19 mouse cellular contexts compared by ENCODE assay signal in genomic region chr1:60655206-60655605, GRCm38 (mm10).
DNase-seq lines count a peak whose midpoint lies in the region; ATAC-seq and TF ChIP-seq lines count a peak whose summit lies in the region.
"Had no signal": no experiment of that assay in that cellular context is flagged by ENCODE, and none has a peak within 500 bp of the region (broad histone marks: within the 10 kb centered on the region; RNA-seq: fewer than 3 reads in every experiment).

No protein-coding gene starts in this region.

- no peak overlapping the region for H3K9ac ChIP-seq in heart, embryonic 14.5 days (ENCODE audit: low read length)
- H3K9ac ChIP-seq in limb, embryonic 11.5 days (ENCODE audit: low read length), result no peak overlapping the region
- H3K9ac ChIP-seq in heart, postnatal 0 days (replicated peaks; ENCODE audit: low read depth, low read length), result no peak overlapping the region
- H3K9ac ChIP-seq: forebrain, embryonic 13.5 days; hindbrain, embryonic 12.5 days; liver, embryonic 14.5 days; midbrain, embryonic 15.5 days; neural tube, embryonic 12.5 days had no signal

- WGBS in heart, embryonic 10.5 days, result 8% methylated on average over 2 of the region's 2 CpGs
- 2% methylated on average over 2 of the region's 2 CpGs for WGBS in heart, embryonic 14.5 days
- 69% methylated on average over 2 of the region's 2 CpGs for WGBS in limb, embryonic 11.5 days
- 60% methylated on average over 2 of the region's 2 CpGs for WGBS in limb, embryonic 10.5 days
- WGBS in heart, postnatal 0 days, result 4% methylated on average over 2 of the region's 2 CpGs

- peak; percentile 88 for DNase-seq in heart, adult 11 months
- no peak for DNase-seq in heart, embryonic 10.5 days (ENCODE audit: low spot score)
- no peak for DNase-seq in heart, postnatal 14 days
- peak; percentile 0 for DNase-seq in limb, embryonic 11.5 days (ENCODE audit: low spot score)
- DNase-seq in limb, embryonic 10.5 days (ENCODE audit: low spot score), result no peak
- peak; percentile 58 for DNase-seq in heart, postnatal 0 days (ENCODE audit: low spot score)
- DNase-seq in right cerebral cortex, postnatal 36 days (ENCODE audit: low spot score in 2 of 2), result no peak
- DNase-seq: adrenal gland, postnatal 10 days; embryo, embryonic 11 days; left cerebral cortex, postnatal 4 days; right cerebral cortex, postnatal 14 days; spleen, adult 18-20 months had no signal

- H3K9me3 ChIP-seq in heart, embryonic 10.5 days, result no peaks in the 10 kb centered on the region
- H3K9me3 ChIP-seq in heart, embryonic 14.5 days (ENCODE audit: control insufficient read depth, low read length), result 0 out of 2 replicates have a peak, but pooled peaks cover 5% of the 10 kb centered on the region
- no peaks in the 10 kb centered on the region for H3K9me3 ChIP-seq in limb, embryonic 11.5 days (ENCODE audit: control insufficient read depth, low read length)
- no peaks in the 10 kb centered on the region for H3K9me3 ChIP-seq in limb, embryonic 10.5 days (replicated peaks)
- no peaks in the 10 kb centered on the region for H3K9me3 ChIP-seq in heart, postnatal 0 days (replicated peaks; ENCODE audit: control insufficient read depth, low read length)
- H3K9me3 ChIP-seq: forebrain, embryonic 13.5 days; hindbrain, embryonic 12.5 days; midbrain, embryonic 15.5 days; neural tube, embryonic 12.5 days had no signal

- no peak overlapping the region for H3K4me3 ChIP-seq in heart, embryonic 10.5 days
- no peak overlapping the region for H3K4me3 ChIP-seq in heart, embryonic 14.5 days (ENCODE audit: control insufficient read depth in 1 of 2, insufficient read depth in 1 of 2, low read depth in 1 of 2, low read length in 2 of 2)
- no peak overlapping the region for H3K4me3 ChIP-seq in limb, embryonic 11.5 days (ENCODE audit: low read depth, low read length)
- no peak overlapping the region for H3K4me3 ChIP-seq in limb, embryonic 10.5 days
- no peak overlapping the region for H3K4me3 ChIP-seq in heart, postnatal 0 days (ENCODE audit: low read depth, low read length)
- H3K4me3 ChIP-seq: forebrain, embryonic 13.5 days; hindbrain, embryonic 12.5 days; midbrain, embryonic 15.5 days; neural tube, embryonic 12.5 days had no signal

- no peak for TF ChIP-seq EP300 in heart, postnatal 0 days (IDR thresholded peaks at IDR 0.05; ENCODE audit: low read depth)

- ATAC-seq in heart, embryonic 14.5 days (ENCODE audit: insufficient number of reproducible peaks, insufficient read depth, low FRiP score, low read depth), result no peak
- no peak for ATAC-seq in limb, embryonic 11.5 days (ENCODE audit: insufficient number of reproducible peaks, low FRiP score, low TSS enrichment, low read depth)
- ATAC-seq in heart, postnatal 0 days (ENCODE audit: insufficient read depth, low read depth), result peak; percentile 43
- ATAC-seq: forebrain, embryonic 13.5 days; midbrain, embryonic 15.5 days had no signal

- TF ChIP-seq CTCF in heart, postnatal 0 days (IDR thresholded peaks at IDR 0.05; ENCODE audit: low read depth), result no peak

- H3K4me2 ChIP-seq in heart, embryonic 14.5 days (ENCODE audit: low read length), result no peak overlapping the region
- H3K4me2 ChIP-seq in limb, embryonic 11.5 days (ENCODE audit: low read depth, severe bottlenecking), result no peak overlapping the region
- no peak overlapping the region for H3K4me2 ChIP-seq in heart, postnatal 0 days (ENCODE audit: low read depth, low read length)
- H3K4me2 ChIP-seq: forebrain, embryonic 13.5 days; hindbrain, embryonic 12.5 days; midbrain, embryonic 15.5 days; neural tube, embryonic 12.5 days had no signal

- peaks cover 45% of the 10 kb centered on the region for H3K4me1 ChIP-seq in heart, embryonic 10.5 days
- peaks cover 21 to 42% of the 10 kb centered on the region in 2 experiments for H3K4me1 ChIP-seq in heart, embryonic 14.5 days (ENCODE audit: control insufficient read depth in 2 of 2, insufficient read depth in 2 of 2, low read length in 2 of 2)
- no peaks in the 10 kb centered on the region for H3K4me1 ChIP-seq in limb, embryonic 11.5 days (ENCODE audit: control insufficient read depth, insufficient read depth, low read length)
- H3K4me1 ChIP-seq in limb, embryonic 10.5 days, result no peaks in the 10 kb centered on the region
- H3K4me1 ChIP-seq in heart, postnatal 0 days (ENCODE audit: control insufficient read depth, insufficient read depth), result peaks cover 52% of the 10 kb centered on the region
- H3K4me1 ChIP-seq: forebrain, embryonic 13.5 days; hindbrain, embryonic 12.5 days; midbrain, embryonic 15.5 days; neural tube, embryonic 12.5 days had no signal

- intact Hi-C loops in heart, postnatal 14 days (cut with DNase I), result no loop called here

- H3K36me3 ChIP-seq in heart, embryonic 10.5 days, result no peaks in the 10 kb centered on the region
- no peaks in the 10 kb centered on the region for H3K36me3 ChIP-seq in heart, embryonic 14.5 days (ENCODE audit: control insufficient read depth, insufficient read depth, low read length)
- no peaks in the 10 kb centered on the region for H3K36me3 ChIP-seq in limb, embryonic 11.5 days (ENCODE audit: control insufficient read depth, insufficient read depth, low read length)
- H3K36me3 ChIP-seq in limb, embryonic 10.5 days, result no peaks in the 10 kb centered on the region
- no peaks in the 10 kb centered on the region for H3K36me3 ChIP-seq in heart, postnatal 0 days (replicated peaks; ENCODE audit: control insufficient read depth, insufficient read depth, low read length)
- H3K36me3 ChIP-seq: hindbrain, embryonic 12.5 days; midbrain, embryonic 15.5 days; neural tube, embryonic 12.5 days had no signal

- H3K27me3 ChIP-seq in heart, embryonic 10.5 days (ENCODE audit: insufficient read depth, poor library complexity, severe bottlenecking), result no peaks in the 10 kb centered on the region
- H3K27me3 ChIP-seq in heart, embryonic 14.5 days (ENCODE audit: control insufficient read depth, insufficient read depth, low read length), result no peaks in the 10 kb centered on the region
- no peaks in the 10 kb centered on the region for H3K27me3 ChIP-seq in limb, embryonic 11.5 days (ENCODE audit: control insufficient read depth, insufficient read depth, low read length)
- H3K27me3 ChIP-seq in limb, embryonic 10.5 days (ENCODE audit: low read depth, poor library complexity, severe bottlenecking), result no peaks in the 10 kb centered on the region
- no peaks in the 10 kb centered on the region for H3K27me3 ChIP-seq in heart, postnatal 0 days (ENCODE audit: control insufficient read depth, insufficient read depth, low read length)
- H3K27me3 ChIP-seq: forebrain, embryonic 13.5 days; hindbrain, embryonic 12.5 days; midbrain, embryonic 15.5 days; neural tube, embryonic 12.5 days had no signal

- H3K27ac ChIP-seq in heart, embryonic 10.5 days, result no peak overlapping the region
- peak overlapping the region; percentile 65 to 78; a peak in 3 of 4 replicates for H3K27ac ChIP-seq in heart, embryonic 14.5 days (replicated peaks in 1 of 2; ENCODE audit: control insufficient read depth in 1 of 2, insufficient read depth in 1 of 2, low read depth in 2 of 2, low read length in 2 of 2)
- no peak overlapping the region for H3K27ac ChIP-seq in limb, embryonic 11.5 days (replicated peaks; ENCODE audit: low read depth, low read length)
- no peak overlapping the region for H3K27ac ChIP-seq in limb, embryonic 10.5 days
- H3K27ac ChIP-seq in heart, postnatal 0 days (ENCODE audit: low read depth), result peak overlapping the region; percentile 66
- H3K27ac ChIP-seq: forebrain, embryonic 13.5 days; hindbrain, embryonic 12.5 days; liver, embryonic 14.5 days; macrophage; midbrain, embryonic 15.5 days; neural tube, embryonic 12.5 days had no signal

Comparison
In these comparisons a context has a peak if more than half of its experiments do, and no peak if none do; other contexts are left out.
1. DNase-seq: peak in heart, adult 11 months (single experiment), limb, embryonic 11.5 days (single experiment) and heart, postnatal 0 days (single experiment); none in heart, embryonic 10.5 days (single experiment), heart, postnatal 14 days (0 of 2), limb, embryonic 10.5 days (single experiment) and right cerebral cortex, postnatal 36 days (0 of 2).
2. H3K27ac ChIP-seq: peak in heart, embryonic 14.5 days (2 of 2) and heart, postnatal 0 days (single experiment); none in heart, embryonic 10.5 days (single experiment), limb, embryonic 11.5 days (single experiment) and limb, embryonic 10.5 days (single experiment).